Mouse (Mus musculus) c-Kit-negative CD71-positive TER-119-positive erythroid progenitor cells, embryonic 14.5 days (primary cell): Measurements from ENCODE around the gene Olfr299.

Experiments
- DNase-seq: peaks from one replicate; pipeline ENCODE4 v3.0.0-alpha.2; 2013; ENCODE audit warnings: low read depth, low spot score

Olfr299 gene

GRCm38 (mm10) chr7:86459621-86460020 is at the start of gene Olfr299:
Gene Olfr299, plus strand, starts transcription at chr7:86459921.
- no peak for DNase-seq

GRCm38 (mm10) chr7:86492384-86492783 is 32.7 kb downstream of the Olfr299 start, which contains the start of gene Olfr298:
Gene Olfr298, minus strand, starts transcription at chr7:86492484.
- DNase-seq: no peak
